Mouse (Mus musculus) myocyte (in vitro differentiated cells): ENCODE measurements around the gene Pmis2.

Experiments used
- E2F4 ChIP-seq: IDR thresholded peaks from one replicate; pipeline ENCODE4 v1.6.1; 2011; ENCODE audit warnings: mild to moderate bottlenecking, control low read depth, moderate library complexity; ENCODE audit not compliant: insufficient read depth
- MAX ChIP-seq: IDR thresholded peaks from one replicate; pipeline ENCODE4 v1.6.1; 2011; ENCODE audit warnings: low read depth, mild to moderate bottlenecking, control low read depth
- POLR2A ChIP-seq: IDR thresholded peaks from one replicate; pipeline ENCODE4 v1.6.1; 2011; ENCODE audit warnings: low read depth, mild to moderate bottlenecking, control low read depth, moderate library complexity; ENCODE audit not compliant: insufficient read length
- USF1 ChIP-seq: IDR thresholded peaks from one replicate; pipeline ENCODE4 v1.6.1; 2011; ENCODE audit warnings: low read depth, mild to moderate bottlenecking, control low read depth, moderate library complexity

- no peak for TF ChIP-seq E2F4
- TF ChIP-seq POLR2A, result no peak
- TF ChIP-seq MAX, result no peak
- TF ChIP-seq USF1, result no peak
These were observed 36.0 kb upstream of the Pmis2 start for GRCm38 (mm10) chr7:30707441-30707840.
